Mouse (Mus musculus) frontal cortex, postnatal 10 days (tissue): ENCODE results near the gene Dock4.

Experiments used
- DNase-seq, 2 experiments: peaks; one replicate each; pipeline ENCODE4 v3.0.0; 2022; ENCODE audit warnings: low spot score in 2 of 2, mixed read lengths in 1 of 2

The Dock4 gene

GRCm38 (mm10) chr12:40767258-40767816 is 321.6 kb downstream of the Dock4 start:
- no peak for DNase-seq

GRCm38 (mm10) chr12:40773091-40773490 is 327.3 kb downstream of the Dock4 start:
- no peak for DNase-seq

- no peak for DNase-seq
Observed at GRCm38 (mm10) chr12:40781554-40781953, 335.8 kb downstream of the Dock4 start.

- no peak for DNase-seq
Observed at GRCm38 (mm10) chr12:40788621-40789111, 342.9 kb downstream of the Dock4 start.

- no peak for DNase-seq
Observed at GRCm38 (mm10) chr12:40789379-40790361, 343.9 kb downstream of the Dock4 start.

GRCm38 (mm10) chr12:40791221-40791620 is 345.5 kb downstream of the Dock4 start:
- DNase-seq = no peak

- DNase-seq = no peak
Observed at GRCm38 (mm10) chr12:40792184-40792650, 346.5 kb downstream of the Dock4 start.

GRCm38 (mm10) chr12:40794066-40794465 is 348.3 kb downstream of the Dock4 start:
- no peak for DNase-seq

GRCm38 (mm10) chr12:40794756-40795155 is 349.0 kb downstream of the Dock4 start:
- no peak for DNase-seq

- DNase-seq = no peak
Observed at GRCm38 (mm10) chr12:40795768-40796167, 350.0 kb downstream of the Dock4 start.

- no peak for DNase-seq
Observed at GRCm38 (mm10) chr12:40796813-40797491, 351.2 kb downstream of the Dock4 start.

GRCm38 (mm10) chr12:40797561-40798343 is 352.0 kb downstream of the Dock4 start:
- DNase-seq = no peak

GRCm38 (mm10) chr12:40798344-40799017 is 352.7 kb downstream of the Dock4 start:
- no peak for DNase-seq

- no peak for DNase-seq
Observed at GRCm38 (mm10) chr12:40801456-40801855, 355.7 kb downstream of the Dock4 start.

GRCm38 (mm10) chr12:40805257-40805656 is 359.5 kb downstream of the Dock4 start:
- no peak for DNase-seq

GRCm38 (mm10) chr12:40807916-40808315 is 362.2 kb downstream of the Dock4 start:
- DNase-seq = no peak

GRCm38 (mm10) chr12:40813474-40813873 is 367.7 kb downstream of the Dock4 start:
- DNase-seq = no peak

- no peak for DNase-seq
Observed at GRCm38 (mm10) chr12:40814659-40815363, 369.1 kb downstream of the Dock4 start.

- no peak for DNase-seq
Observed at GRCm38 (mm10) chr12:40818046-40818708, 372.4 kb downstream of the Dock4 start.

- DNase-seq = no peak
Observed at GRCm38 (mm10) chr12:40823631-40824030, 377.9 kb downstream of the Dock4 start.
